Mouse (Mus musculus) right cerebral cortex, postnatal 36 days (tissue): ENCODE measurements at regions not wholly inside any gene's neighbourhood (a gene's known extent, or its start where the extent isn't known, plus 50 kb on each side); places are given as distances from the start of the nearest gene placed in this dataset.

Experiments
- DNase-seq, 2 experiments: peaks; one replicate each; pipeline ENCODE4 v3.0.0; 2022; ENCODE audit warnings: low spot score in 2 of 2, mixed read lengths in 1 of 2

DNA sequence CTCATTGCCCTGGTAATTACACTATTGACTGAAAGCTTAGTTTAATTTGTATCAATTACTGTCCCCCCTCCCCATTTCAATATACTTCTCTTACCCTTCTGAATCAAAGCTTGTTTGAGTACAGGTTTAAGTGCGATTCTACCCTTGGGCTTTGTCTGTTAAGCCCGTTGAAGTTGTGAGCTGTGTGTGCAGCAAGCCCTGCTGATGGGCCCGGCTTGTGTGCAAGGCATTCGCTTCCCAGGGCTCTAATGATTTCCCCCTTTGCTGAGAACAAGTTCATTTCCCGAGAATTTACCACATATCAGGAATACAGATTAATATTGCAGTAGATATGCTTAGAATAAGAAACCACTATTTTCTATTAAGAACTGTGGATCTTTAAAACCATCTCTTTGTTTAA, 460.6 kb downstream of the Dok5 start:
- DNase-seq = no peak
